Mouse (Mus musculus) heart, postnatal 36 days (tissue): ENCODE results near the gene Phtf2. TPM values are rescaled to one million over a fixed set of nuclear protein-coding genes. Genes with fewer than 3 reads are reported as not detected.
A peak's percentile ranks its signal among the peaks of the same experiment; 100 is the strongest.

Experiments
- DNase-seq, 2 experiments: peaks; one replicate each; pipeline ENCODE4 v3.0.0; 2021 to 2022
- intact Hi-C: fragments of 180-260 bp; cut with DNase I; formaldehyde crosslinking; loops from one replicate; pipeline ENCODE4 v1.15.1; 2025
- total RNA-seq, 2 experiments: library from RNA; stranded (reverse); gene quantifications; 2 replicates each; pipeline ENCODE4 v1.2.3; 2021

Phtf2 gene
- total RNA-seq: 10 to 100 TPM; 72.4 to 78.3 TPM

DNA sequence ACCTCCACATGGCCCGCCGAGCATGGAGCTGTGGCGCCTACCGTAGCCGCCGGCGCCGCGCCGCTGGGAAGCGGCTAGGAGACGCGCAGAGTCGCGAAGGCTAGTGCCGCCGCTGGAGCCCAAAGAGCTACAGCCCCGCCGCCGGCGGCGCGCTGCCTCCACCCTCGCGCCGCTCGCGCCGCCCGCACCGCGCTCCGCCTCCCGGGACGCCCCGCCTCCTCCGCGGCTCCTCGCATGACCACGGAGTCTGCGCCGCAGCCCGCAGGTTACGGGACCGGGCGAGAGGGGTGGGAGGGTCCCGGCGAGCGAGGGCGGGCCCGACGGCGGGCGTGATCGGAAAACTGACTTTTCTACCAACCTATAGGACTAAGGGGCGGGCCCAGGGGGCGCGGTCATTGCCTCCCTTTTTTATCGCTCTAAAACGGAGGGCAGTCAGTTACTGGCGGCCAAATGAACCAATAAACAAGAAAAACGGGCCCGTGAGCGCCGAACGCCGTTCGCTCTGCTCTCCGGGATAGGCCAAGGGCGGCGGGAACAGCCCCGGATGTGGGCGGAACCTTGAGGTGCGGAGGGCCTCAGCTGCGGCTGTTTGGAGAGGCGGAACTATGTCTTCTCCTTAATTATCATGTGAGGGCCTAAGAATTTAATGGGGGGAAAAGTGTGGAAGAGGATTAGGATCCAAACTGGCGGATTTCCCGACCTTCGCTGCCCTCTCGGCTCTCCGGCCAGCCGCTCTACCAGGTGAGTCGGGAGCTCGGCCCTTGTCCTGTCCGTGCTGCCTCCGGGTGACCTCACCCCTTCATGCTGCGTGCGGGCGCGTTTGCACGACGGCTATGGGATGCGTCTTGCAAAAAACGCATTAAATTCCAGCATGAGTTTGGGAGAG is at the start of gene Phtf2, which contains the start of gene Tmem60:
Gene Phtf2 (minus strand): TSS at position 210 of the 886 bp plus-strand sequence.
Gene Tmem60 (plus strand): TSS at position 277 of the 886 bp plus-strand sequence.
- DNase-seq: peak; percentile 97 to 98
- intact Hi-C loops: loop anchor here (2.0 to 10.0 kb wide), 3 partner anchors 69 to 543 kb away; partner anchors contain the start of genes Ccdc146, Fam185a and Ptpn12

GRCm38 (mm10) chr5:20931300-20931699 is 49.4 kb upstream of the Phtf2 start:
- no peak for DNase-seq
- intact Hi-C loops: no loop called here

DNA sequence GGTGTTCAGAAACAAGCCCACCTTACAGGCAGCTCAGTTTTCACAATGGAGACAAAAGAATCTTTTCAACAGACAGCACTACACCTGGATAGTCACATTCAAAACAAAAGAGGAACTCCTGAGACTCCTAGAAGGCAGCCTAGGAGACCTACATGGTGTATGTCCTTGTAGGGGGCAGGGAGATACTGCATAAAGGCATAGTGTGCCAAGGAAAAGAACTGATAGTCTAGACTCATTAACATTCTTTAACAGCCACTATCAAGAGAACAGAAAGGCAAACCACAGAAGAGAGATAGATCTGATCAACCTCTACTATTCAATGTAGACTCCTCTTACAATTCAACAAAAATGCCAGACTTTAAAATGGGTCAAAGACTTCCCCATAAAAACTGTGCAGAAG is 48.5 kb upstream of the Phtf2 start:
- DNase-seq: no peak
- intact Hi-C loops: no loop called here

GRCm38 (mm10) chr5:20929669-20930151 is 47.8 kb upstream of the Phtf2 start:
- no peak for DNase-seq
- intact Hi-C loops: no loop called here

GRCm38 (mm10) chr5:20925451-20925850 is 43.5 kb upstream of the Phtf2 start:
- no peak for DNase-seq

DNA sequence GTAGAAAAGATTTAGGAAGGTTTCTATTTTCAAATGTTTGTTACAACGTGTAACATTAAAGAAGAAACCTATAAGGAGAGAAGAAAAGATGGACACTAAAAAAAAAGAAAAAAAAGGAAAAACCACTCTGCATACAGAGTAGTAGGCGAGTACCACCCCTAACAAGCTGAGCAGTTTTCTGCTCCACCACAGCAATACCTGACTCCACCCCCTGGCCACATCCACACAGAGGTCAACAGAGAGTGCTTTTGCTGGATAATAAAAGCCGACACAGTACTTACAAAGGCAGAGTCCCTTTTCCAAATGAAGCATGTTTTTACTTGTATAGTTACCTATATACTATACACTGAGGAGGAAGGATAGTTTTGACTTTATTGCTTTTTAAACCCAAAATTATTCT is 42.7 kb upstream of the Phtf2 start:
- intact Hi-C loops: no loop called here
- DNase-seq: no peak

More at GRCm38 (mm10) chr5:20925451-20925850, 43.5 kb upstream of the Phtf2 start:
- intact Hi-C loops: no loop called here

GRCm38 (mm10) chr5:20919566-20919965 is 37.6 kb upstream of the Phtf2 start:
- intact Hi-C loops: loop anchor here (5.0 to 10.0 kb wide), 2 partner anchors 138 to 345 kb away; partner anchors contain the start of gene Ptpn12
- DNase-seq: no peak

DNA sequence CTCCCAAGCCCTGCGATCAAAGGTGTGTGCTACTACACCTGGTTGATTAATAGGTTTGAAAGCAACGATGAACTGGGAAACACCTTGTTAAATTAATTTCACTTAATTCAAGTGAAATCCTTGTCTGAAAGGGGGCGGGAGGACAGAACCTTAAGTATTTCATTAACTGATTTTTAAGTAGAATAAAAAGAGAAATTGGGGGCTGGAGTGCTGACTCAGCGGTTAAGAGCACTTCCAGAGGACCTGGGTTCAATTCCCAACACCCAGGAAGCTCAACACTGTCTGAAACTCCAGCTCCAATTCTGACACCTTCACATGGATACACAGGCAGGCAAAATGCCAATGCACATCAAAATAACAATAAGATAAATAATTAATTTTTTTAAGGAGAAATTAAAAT is 37.0 kb upstream of the Phtf2 start:
- intact Hi-C loops: loop anchor here (5.0 to 10.0 kb wide), 2 partner anchors 138 to 346 kb away; partner anchors contain the start of gene Ptpn12
- DNase-seq: no peak

DNA sequence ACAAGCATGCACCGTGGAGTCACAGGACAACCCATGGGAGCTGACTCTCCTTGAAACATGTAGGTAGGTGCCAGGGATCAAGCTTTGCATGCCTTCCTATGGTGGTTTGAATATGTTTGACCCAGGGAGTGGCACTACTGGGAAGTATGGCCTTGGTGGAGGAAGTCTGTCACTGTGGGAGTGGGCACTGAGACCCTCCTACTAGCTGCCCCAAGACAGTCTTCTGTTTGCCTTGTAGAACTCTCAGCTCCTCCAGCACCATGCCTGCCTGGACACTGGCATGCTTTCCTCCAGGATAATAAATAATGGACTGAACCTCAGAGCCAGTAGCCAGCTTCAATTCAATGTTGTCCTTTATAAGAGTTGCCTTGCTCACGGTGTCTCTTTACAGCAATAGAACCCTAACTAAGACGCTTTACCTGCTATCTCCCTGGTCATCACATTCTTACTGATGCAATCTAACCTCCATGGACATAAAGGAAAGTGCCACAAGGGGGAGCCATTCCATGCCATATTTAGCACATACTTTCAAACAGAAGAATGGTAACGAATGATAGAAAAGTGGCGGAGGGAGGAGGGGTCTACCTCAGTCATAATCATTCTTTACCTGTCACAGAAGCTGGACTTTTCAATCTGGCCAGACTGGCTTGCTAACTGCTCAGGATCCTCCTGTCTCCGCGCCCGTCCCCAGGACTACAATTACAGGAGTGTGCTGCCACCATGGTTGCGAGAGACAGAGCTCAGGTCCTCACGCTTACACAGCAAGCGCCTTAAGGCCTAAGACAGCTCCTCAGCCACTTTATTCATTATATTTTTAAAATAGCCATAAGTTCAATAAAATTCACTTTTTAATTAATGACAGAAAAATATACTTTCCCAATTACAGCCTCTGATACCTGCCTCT is 31.7 kb upstream of the Phtf2 start:
- DNase-seq: peak; percentile 66 to 73
- intact Hi-C loops: loop anchor here (1.0 to 10.0 kb wide), 4 partner anchors 38 to 351 kb away; no protein-coding TSS in a partner anchor

DNA sequence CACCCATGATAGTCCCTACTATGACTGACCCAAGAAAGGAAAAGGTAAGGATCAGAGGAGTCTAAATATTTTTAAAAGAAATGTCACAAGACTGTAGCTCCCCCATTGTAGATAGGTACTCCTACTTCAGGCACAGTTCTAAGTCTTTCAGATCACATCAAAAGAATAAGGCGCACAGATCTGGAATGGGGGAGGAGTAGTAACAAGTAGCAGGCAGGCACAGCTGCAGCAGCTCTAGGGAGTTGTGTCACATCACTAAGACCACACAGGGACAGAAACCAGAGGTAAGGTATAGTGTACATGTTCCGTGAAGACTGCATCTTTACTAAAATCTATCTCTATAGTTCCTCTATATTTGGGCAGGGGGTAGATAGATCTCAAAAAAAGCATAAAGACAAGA is 29.8 kb upstream of the Phtf2 start:
- DNase-seq: no peak
- intact Hi-C loops: loop anchor here (5.0 to 10.0 kb wide), 2 partner anchors 231 to 353 kb away; no protein-coding TSS in a partner anchor

- intact Hi-C loops: no loop called here
- no peak for DNase-seq
Measured at GRCm38 (mm10) chr5:20906191-20906590, 24.3 kb upstream of the Phtf2 start.

DNA sequence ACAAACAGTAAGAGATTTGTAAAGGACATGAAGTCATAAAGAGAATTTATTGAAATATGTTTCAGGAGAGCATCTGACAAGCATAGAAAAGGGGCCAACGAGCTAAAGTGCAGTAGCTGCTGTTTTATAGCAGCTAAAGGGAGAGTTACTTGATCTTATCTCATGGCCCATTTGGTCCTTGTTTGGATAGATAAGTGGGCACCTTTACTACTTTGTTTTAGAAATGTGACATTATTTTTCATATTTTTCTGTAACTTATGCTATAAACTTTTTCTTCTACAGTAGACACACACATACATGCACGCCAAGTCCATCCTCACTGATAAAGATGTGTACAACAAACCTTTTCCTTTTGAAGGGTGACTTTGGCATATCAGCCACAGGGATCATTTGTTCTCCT is 23.5 kb upstream of the Phtf2 start:
- intact Hi-C loops: no loop called here
- no peak for DNase-seq

DNA sequence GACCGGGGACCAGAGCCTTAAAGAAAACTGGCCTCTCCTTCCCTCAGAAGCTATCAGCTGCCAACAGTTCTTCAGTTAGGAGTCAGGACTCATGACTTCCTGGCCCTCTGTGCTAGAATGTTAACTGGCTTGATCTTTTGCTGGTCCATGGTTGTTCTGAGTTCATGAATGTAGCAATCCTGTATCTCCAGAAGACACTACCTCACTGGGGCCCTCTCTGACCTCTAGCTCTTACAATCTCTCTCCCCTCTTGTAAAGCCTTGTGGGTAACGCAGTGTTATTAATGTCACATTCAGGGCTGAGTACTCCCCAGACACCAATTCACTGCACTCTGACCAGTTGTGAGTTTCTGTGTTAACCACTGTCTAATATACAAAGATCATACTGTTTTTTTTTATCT is 22.7 kb upstream of the Phtf2 start:
- intact Hi-C loops: no loop called here
- no peak for DNase-seq

DNA sequence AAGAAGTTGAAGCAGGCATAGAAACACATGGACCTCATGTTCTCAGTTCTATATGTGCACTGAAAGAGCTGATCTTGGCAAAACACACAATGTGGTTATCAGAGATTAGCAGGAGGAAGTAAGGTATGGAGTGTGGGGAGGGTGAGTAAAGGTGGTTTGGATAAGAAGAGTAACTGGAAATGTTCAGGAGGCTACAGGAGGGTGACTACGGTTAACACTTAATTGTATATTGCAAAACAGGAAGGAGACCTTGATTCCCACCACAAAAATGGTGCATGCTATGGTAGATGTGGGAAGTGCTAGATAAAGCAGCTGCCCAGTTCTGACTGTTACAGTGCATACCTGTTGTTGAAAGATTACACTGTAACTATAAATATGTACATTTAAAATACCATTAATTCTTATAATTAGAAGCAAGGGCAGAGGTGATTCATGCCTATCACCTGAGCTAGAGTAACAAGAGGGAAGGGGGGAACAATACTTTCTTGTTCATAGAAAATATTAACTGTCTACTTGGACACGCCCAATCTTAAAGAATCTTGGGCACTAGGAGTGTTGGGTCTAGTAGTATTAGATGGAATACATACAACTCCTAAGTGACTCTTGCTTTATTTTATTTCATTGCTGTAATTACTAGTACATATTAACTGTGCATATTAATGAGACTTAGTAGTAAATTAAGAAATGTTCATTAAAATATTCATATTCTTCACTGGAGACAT is 15.7 kb upstream of the Phtf2 start:
- intact Hi-C loops: no loop called here
- no peak for DNase-seq

- DNase-seq: no peak
- intact Hi-C loops: loop anchor here (10.0 kb wide), 1 partner anchor 541 kb away; the partner anchor contains the start of genes Ccdc146 and Fam185a
Measured at GRCm38 (mm10) chr5:20884036-20884620, 2.2 kb upstream of the Phtf2 start.

- peak; percentile 53 to 58 for DNase-seq
- intact Hi-C loops: loop anchor here (2.0 to 10.0 kb wide), 2 partner anchors 70 to 544 kb away; partner anchors contain the start of genes Ccdc146 and Fam185a
Measured at GRCm38 (mm10) chr5:20880797-20881775, 838 bp downstream of the Phtf2 start.

DNA sequence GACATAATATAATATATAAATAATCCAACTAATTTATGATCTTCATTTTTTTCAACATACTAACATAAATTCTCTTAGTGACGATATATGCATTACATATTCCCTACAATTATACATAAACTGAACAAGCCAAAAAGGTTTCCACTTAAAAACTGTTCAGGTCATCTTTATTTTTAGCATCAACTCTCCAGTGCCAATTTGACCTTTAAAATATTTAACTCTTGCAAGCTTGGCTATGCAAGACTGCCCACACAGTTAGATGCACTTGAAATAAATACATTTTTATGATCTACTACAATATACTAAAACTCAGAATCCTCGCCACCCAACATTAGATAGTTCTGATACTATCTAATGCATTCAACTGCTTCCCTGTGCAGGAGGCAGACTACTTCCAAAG is 1.5 kb downstream of the Phtf2 start:
- DNase-seq: no peak
- intact Hi-C loops: loop anchor here (2.0 to 10.0 kb wide), 2 partner anchors 70 to 544 kb away; partner anchors contain the start of genes Ccdc146 and Fam185a

GRCm38 (mm10) chr5:20876934-20877426 is 4.9 kb downstream of the Phtf2 start:
- intact Hi-C loops: loop anchor here (5.0 kb wide), 1 partner anchor 175 kb away; no protein-coding TSS in a partner anchor
- DNase-seq: no peak
